Mouse (Mus musculus) myocyte (in vitro differentiated cells): Measurements from ENCODE around the gene Scpep1.
"Not testable (repeated sequence)": the region's sequence is repeated elsewhere in the genome, so short reads cannot be mapped to it uniquely, and the experiment has no call there.

Experiments used
- CEBPB ChIP-seq: IDR thresholded peaks from 2 replicates; pipeline ENCODE4 v1.6.1; 2011; ENCODE audit warnings: mild to moderate bottlenecking, moderate library complexity; ENCODE audit not compliant: poor library complexity, insufficient read depth, severe bottlenecking
- E2F4 ChIP-seq: IDR thresholded peaks from one replicate; pipeline ENCODE4 v1.6.1; 2011; ENCODE audit warnings: mild to moderate bottlenecking, control low read depth, moderate library complexity; ENCODE audit not compliant: insufficient read depth
- MAX ChIP-seq: IDR thresholded peaks from one replicate; pipeline ENCODE4 v1.6.1; 2011; ENCODE audit warnings: low read depth, mild to moderate bottlenecking, control low read depth
- POLR2A ChIP-seq: IDR thresholded peaks from one replicate; pipeline ENCODE4 v1.6.1; 2011; ENCODE audit warnings: low read depth, mild to moderate bottlenecking, control low read depth, moderate library complexity; ENCODE audit not compliant: insufficient read length
- TCF3 ChIP-seq: IDR thresholded peaks from one replicate; pipeline ENCODE4 v1.6.1; 2011; ENCODE audit warnings: low read depth, control low read depth; ENCODE audit not compliant: insufficient read length

- not testable (repeated sequence) for TF ChIP-seq E2F4, MAX, POLR2A, CEBPB, TCF3
Measured at GRCm38 (mm10) chr11:88890904-88891303, 64.4 kb downstream of the Scpep1 start.
